In the genomic region with DNA sequence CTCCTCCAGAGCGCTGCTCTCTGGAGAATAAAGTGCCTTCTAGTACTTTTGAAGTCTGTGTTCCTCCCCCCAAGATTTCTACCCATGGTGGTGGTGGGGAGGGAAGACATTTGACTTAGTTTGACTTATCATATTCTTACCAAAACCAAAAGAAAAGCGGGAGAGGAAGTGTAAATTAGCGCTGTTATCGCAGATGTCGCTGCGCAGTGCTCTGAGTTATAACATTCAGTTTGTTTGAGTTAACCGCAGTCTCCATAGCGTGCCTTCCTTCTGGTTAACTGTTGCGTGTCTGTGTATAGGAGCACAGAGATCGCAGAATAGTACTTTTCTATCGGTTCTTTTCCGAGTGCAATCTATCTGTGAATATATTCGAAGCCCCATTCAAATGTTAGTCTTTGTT, we compare ENCODE assay signal across 40 mouse cellular contexts. TPM values are rescaled to one million over a fixed set of nuclear protein-coding genes. Genes with fewer than 3 reads are reported as not detected.
"Had no signal": no experiment of that assay in that cellular context is flagged by ENCODE, and none has a peak within 500 bp of the region (broad histone marks: within the 10 kb centered on the region; RNA-seq: fewer than 3 reads in every experiment).

No protein-coding gene starts in this region.

- H3K27me3 ChIP-seq: heart, embryonic 15.5 days; hindbrain, embryonic 13.5 days; hindbrain, embryonic 15.5 days; kidney, embryonic 15.5 days; limb, embryonic 12.5 days; liver, embryonic 13.5 days had no signal

- H3K4me1 ChIP-seq: heart, embryonic 13.5 days; heart, embryonic 15.5 days; hindbrain, embryonic 13.5 days; hindbrain, embryonic 15.5 days; kidney, embryonic 15.5 days; limb, embryonic 12.5 days; liver, embryonic 13.5 days had no signal

- H3K4me3 ChIP-seq: gastrocnemius, adult 2 months; heart, adult 2 months; heart, embryonic 13.5 days; heart, embryonic 15.5 days; hindbrain, embryonic 13.5 days; hindbrain, embryonic 15.5 days; kidney, embryonic 15.5 days; limb, embryonic 12.5 days; liver, embryonic 13.5 days had no signal

- H3K36me3 ChIP-seq: heart, embryonic 13.5 days; heart, embryonic 15.5 days; hindbrain, embryonic 13.5 days; hindbrain, embryonic 15.5 days; kidney, embryonic 15.5 days; limb, embryonic 12.5 days; liver, embryonic 13.5 days had no signal

- DNase-seq: gastrocnemius, adult 2 months; gastrocnemius, postnatal 14 days; gastrocnemius, postnatal 36 days; heart, adult 2 months; heart, postnatal 14 days; heart, postnatal 36 days; kidney, adult 11 months; kidney, postnatal 14 days; kidney, postnatal 36 days; layer of hippocampus, adult 9-11 months; layer of hippocampus, postnatal 36 days; left cerebral cortex, postnatal 4 days; liver; liver, embryonic 13.5 days had no signal

- H3K9me3 ChIP-seq: heart, embryonic 13.5 days; heart, embryonic 15.5 days; hindbrain, embryonic 13.5 days; hindbrain, embryonic 15.5 days; kidney, embryonic 15.5 days; limb, embryonic 12.5 days; liver, embryonic 13.5 days had no signal

- H3K27ac ChIP-seq: gastrocnemius, adult 2 months; heart, adult 2 months; heart, embryonic 13.5 days; heart, embryonic 15.5 days; hindbrain, embryonic 13.5 days; hindbrain, embryonic 15.5 days; hindbrain, postnatal 0 days; kidney, embryonic 15.5 days; kidney, postnatal 0 days; limb, embryonic 12.5 days; liver, embryonic 13.5 days had no signal

RNA-seq across cellular contexts. Expression of a gene that starts 16.4 kb away (rescaled TPM):
- total RNA-seq: gastrocnemius, adult 2 months; gastrocnemius, postnatal 14 days; hematopoietic stem cell, adult 5-6 weeks; hindbrain, postnatal 0 days; layer of hippocampus, adult 18-20 months; layer of hippocampus, adult 8-10 months; layer of hippocampus, postnatal 14 days; layer of hippocampus, postnatal 36 days; left cerebral cortex, adult 18-20 months; left cerebral cortex, adult 8-10 months; left cerebral cortex, postnatal 10 days; left cerebral cortex, postnatal 25 days; left cerebral cortex, postnatal 4 days had no signal
- polyA plus RNA-seq: heart, embryonic 13.5 days; heart, embryonic 15.5 days; heart, postnatal 0 days; hindbrain, embryonic 11.5 days; hindbrain, embryonic 13.5 days; hindbrain, embryonic 15.5 days; hindbrain, postnatal 0 days; kidney, embryonic 15.5 days; large intestine, adult 2 months; liver, embryonic 13.5 days had no signal

RNA-seq across cellular contexts. Expression of a gene that starts 46.6 kb away (rescaled TPM):
- total RNA-seq: gastrocnemius, adult 2 months; gastrocnemius, postnatal 14 days; gastrocnemius, postnatal 36 days; heart, adult 2 months; heart, postnatal 14 days; heart, postnatal 36 days; hematopoietic stem cell, adult 5-6 weeks; hindbrain, postnatal 0 days; layer of hippocampus, adult 18-20 months; layer of hippocampus, adult 8-10 months; layer of hippocampus, postnatal 14 days; layer of hippocampus, postnatal 36 days; left cerebral cortex, adult 18-20 months; left cerebral cortex, adult 8-10 months; left cerebral cortex, postnatal 10 days; left cerebral cortex, postnatal 25 days; left cerebral cortex, postnatal 4 days had no signal
- polyA plus RNA-seq: frontal cortex, adult 2 months; gonadal fat pad, adult 2 months; heart, adult 2 months; heart, embryonic 11.5 days; heart, embryonic 13.5 days; heart, embryonic 15.5 days; heart, postnatal 0 days; hindbrain, embryonic 11.5 days; hindbrain, embryonic 13.5 days; hindbrain, embryonic 15.5 days; hindbrain, postnatal 0 days; intestine, embryonic 14.5 days; intestine, embryonic 16.5 days; kidney, embryonic 15.5 days; kidney, postnatal 0 days; large intestine, adult 2 months; limb, embryonic 12.5 days; limb, embryonic 14.5 days; liver, embryonic 11.5 days; liver, embryonic 13.5 days had no signal
